Mouse (Mus musculus) forebrain, embryonic 12.5 days (tissue): ENCODE measurements around the gene Itgb1. TPM values are rescaled to one million over a fixed set of nuclear protein-coding genes. Genes with fewer than 3 reads are reported as not detected.

Experiments
- polyA plus RNA-seq: library from polyadenylated mRNA; unstranded; fragments of >200 nt; fragmentation: Nextera tagmentation; extraction: Ambion mirVana; gene quantifications from 2 replicates; pipeline ENCODE4 v1.2.1, GENCODE M21; 2016

The Itgb1 gene
- polyA plus RNA-seq, 1 experiment from 2014 or later, result 140 TPM

Other genes with a start within 250 kb of the Itgb1 start
- not detected in 2 replicates for gene Gm3952, start 113.0 kb downstream of the Itgb1 start, polyA plus RNA-seq